Mouse (Mus musculus) adrenal gland, adult (tissue): ENCODE data around the gene Vmn1r169.
"Not testable (repeated sequence)": the region's sequence is repeated elsewhere in the genome, so short reads cannot be mapped to it uniquely, and the experiment has no call there.

Source experiments
- DNase-seq, 2 experiments: peaks; one replicate each; pipeline ENCODE4 v3.0.0; 2022 to 2023; ENCODE audit warnings: low spot score in 1 of 2; ENCODE audit not compliant: inconsistent age in 2 of 2

Vmn1r169 gene

DNA sequence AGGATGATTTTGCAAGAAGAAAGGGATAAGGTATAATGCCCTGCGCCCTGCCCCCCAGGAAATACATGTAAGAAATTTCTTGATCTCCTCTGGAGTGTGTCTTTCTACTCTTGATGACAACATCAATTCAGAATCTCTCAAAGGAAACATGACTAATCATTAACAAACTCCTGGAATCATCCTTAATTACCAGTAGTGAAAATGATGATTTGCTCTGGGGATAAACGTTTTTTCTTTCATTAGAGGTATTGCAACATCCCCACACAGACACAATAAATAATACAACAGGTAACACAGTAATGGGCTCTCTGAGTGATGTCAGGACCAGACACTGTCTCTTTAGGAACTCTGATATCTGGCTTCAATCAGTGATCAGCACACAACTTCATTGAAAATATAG, at the start of gene Vmn1r169:
Gene Vmn1r169, plus strand, starts transcription at position 301 of the 400 bp plus-strand sequence.
- not testable (repeated sequence) for DNase-seq

DNA sequence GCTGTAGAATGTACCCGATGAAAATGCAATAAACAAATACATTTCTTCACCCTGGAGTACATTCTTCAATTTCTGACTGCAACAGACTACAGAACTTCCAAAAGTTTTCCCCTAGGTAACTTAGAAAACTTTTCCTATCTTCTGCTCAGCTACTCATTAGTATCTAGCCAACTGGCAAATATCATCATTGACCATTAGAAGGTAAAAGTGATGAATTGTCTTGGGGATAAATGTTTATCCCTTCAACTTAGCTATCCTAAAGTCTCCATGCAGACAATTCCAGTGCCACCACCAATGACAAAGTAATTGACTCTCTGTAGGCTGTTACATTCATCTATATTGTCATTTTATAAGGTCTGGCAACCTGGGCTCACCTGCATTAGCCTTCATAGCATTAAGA, 35.9 kb upstream of the Vmn1r169 start, which contains the start of gene Vmn1r168:
Gene Vmn1r168, plus strand, starts transcription at position 301 of the 400 bp plus-strand sequence.
- not testable (repeated sequence) for DNase-seq

DNA sequence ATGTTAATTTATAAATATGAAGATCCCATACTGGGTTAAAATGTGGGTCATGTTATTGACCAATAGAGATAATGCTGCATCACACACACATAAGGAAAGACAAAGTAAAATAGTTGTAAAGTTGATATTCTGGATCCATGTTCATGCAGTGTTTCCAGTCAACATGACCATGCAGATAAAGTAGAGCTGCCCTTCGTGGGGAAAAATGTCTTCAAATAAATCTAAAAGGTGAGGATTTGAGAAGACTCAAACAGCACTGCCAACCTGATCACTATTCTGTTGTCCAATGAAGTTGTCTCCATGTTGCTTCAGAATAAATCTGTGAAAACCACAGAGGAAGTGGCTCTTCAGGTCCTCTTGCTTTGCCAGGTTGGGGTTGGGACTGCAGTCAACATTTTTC, 30.5 kb downstream of the Vmn1r169 start, which contains the start of gene Vmn1r170:
Gene Vmn1r170, plus strand, starts transcription at position 301 of the 400 bp plus-strand sequence.
- not testable (repeated sequence) for DNase-seq
